Mouse (Mus musculus) liver, postnatal 0 days (tissue): Measurements from ENCODE around the gene Kcna5. TPM values are rescaled to one million over a fixed set of nuclear protein-coding genes. Genes with fewer than 3 reads are reported as not detected.

Experiments used
- ATAC-seq: fragments of 200-750 bp; cut with Nextera tagmentation; 2 replicates; pipeline ENCODE4 v1.8.0; 2017; ENCODE audit warnings: mild to moderate bottlenecking, moderate library complexity
- DNase-seq: peaks from one replicate; pipeline ENCODE4 v3.0.0-alpha.2; 2016
- H3K27ac ChIP-seq: fragments of 300-500 bp; sonication (generic); 2 replicates; pipeline ENCODE4 v1.5.1; 2014; ENCODE audit warnings: antibody characterized with exemption, moderate library complexity, mild to moderate bottlenecking, low read depth
- H3K27me3 ChIP-seq: fragments of 300-500 bp; sonication (generic); 2 replicates; pipeline ENCODE4 v1.6.1; 2014; ENCODE audit warnings: low read length, control low read depth, mixed read lengths; ENCODE audit not compliant: insufficient read depth
- H3K36me3 ChIP-seq: fragments of 300-500 bp; sonication (generic); replicated peaks from 2 replicates; pipeline ENCODE4 v1.6.1; 2014; ENCODE audit warnings: mild to moderate bottlenecking, control low read depth, low read length, moderate library complexity, mixed read lengths; ENCODE audit not compliant: insufficient read depth
- H3K4me1 ChIP-seq: fragments of 300-500 bp; sonication (generic); 2 replicates; pipeline ENCODE4 v1.6.1; 2014; ENCODE audit warnings: antibody characterized with exemption, mild to moderate bottlenecking, control low read depth; ENCODE audit not compliant: insufficient read depth
- H3K4me2 ChIP-seq: fragments of 300-500 bp; sonication (generic); 2 replicates; pipeline ENCODE4 v1.6.1; 2014; ENCODE audit warnings: low read depth, mild to moderate bottlenecking, low read length, moderate library complexity, mixed read lengths
- H3K4me3 ChIP-seq: fragments of 300-500 bp; sonication (generic); 2 replicates; pipeline ENCODE4 v1.5.1; 2014; ENCODE audit warnings: low read depth, low read length
- H3K9ac ChIP-seq: fragments of 300-500 bp; sonication (generic); replicated peaks from 2 replicates; pipeline ENCODE4 v1.6.1; 2014; ENCODE audit warnings: mild to moderate bottlenecking, moderate library complexity
- H3K9me3 ChIP-seq: fragments of 300-500 bp; sonication (generic); 2 replicates; pipeline ENCODE4 v1.6.1; 2016; ENCODE audit warnings: mild to moderate bottlenecking, control low read depth, low read length, mixed read lengths
- CTCF ChIP-seq: sonication (generic); IDR thresholded peaks from 2 replicates; pipeline ENCODE4 v1.5.1; 2016; ENCODE audit warnings: antibody characterized with exemption, low read depth
- EP300 ChIP-seq: IDR thresholded peaks from 2 replicates; pipeline ENCODE4 v1.6.1; 2016; ENCODE audit warnings: antibody characterized with exemption, low read depth, mild to moderate bottlenecking
- WGBS: fragments of 180-500 bp; shearing (Covaris S2); extraction: QIAGEN DNeasy Blood & Tissue Kit; methylation state at CpG from one replicate; pipeline ENCODE4 v1.1.7; 2014; ENCODE audit not compliant: insufficient replicate concordance; 5-methylcytosine and 5-hydroxymethylcytosine counted together
- polyA plus RNA-seq: library from polyadenylated mRNA; unstranded; fragments of >200 nt; fragmentation: Nextera tagmentation; extraction: Ambion mirVana; gene quantifications from 2 replicates; pipeline ENCODE4 v1.2.1, GENCODE M21; 2015

Gene Kcna5
- polyA plus RNA-seq, 1 experiment from 2014 or later, result 0.09 TPM

- H3K4me3 ChIP-seq, result no peak overlapping the region
- no peak overlapping the region for H3K27ac ChIP-seq
- TF ChIP-seq EP300 (no peak), CTCF (no peak)
- 43% methylated on average over 4 of the region's 4 CpGs for WGBS
- H3K9ac ChIP-seq, result no peak overlapping the region
- H3K36me3 ChIP-seq, result no peaks in the 10 kb centered on the region
- H3K9me3 ChIP-seq, result no peaks in the 10 kb centered on the region
- ATAC-seq (no peak), DNase-seq (no peak)
- no peak overlapping the region for H3K4me2 ChIP-seq
- no peaks in the 10 kb centered on the region for H3K4me1 ChIP-seq
- no peaks in the 10 kb centered on the region for H3K27me3 ChIP-seq
Observed at GRCm38 (mm10) chr6:126484887-126485286, 50.3 kb downstream of the Kcna5 start.

GRCm38 (mm10) chr6:126483264-126483867 lies 51.8 kb downstream of the Kcna5 start:
- ATAC-seq (no peak), DNase-seq (no peak)
- Histone ChIP-seq H3K4me1 (no peaks in the 10 kb centered on the region), H3K27ac (no peak overlapping the region), H3K9ac (no peak overlapping the region), H3K4me2 (no peak overlapping the region), H3K9me3 (no peaks in the 10 kb centered on the region), H3K36me3 (no peaks in the 10 kb centered on the region), H3K4me3 (no peak overlapping the region), H3K27me3 (no peaks in the 10 kb centered on the region)
- WGBS, result 65% methylated on average over 11 of the region's 11 CpGs
- TF ChIP-seq EP300 (no peak), CTCF (no peak)

Other genes starting within 250 kb of the Kcna5 start
- not detected in 2 replicates for gene Kcna1, start 111.0 kb upstream of the Kcna5 start, polyA plus RNA-seq
- 0.05 TPM in 1 of 2 replicates, not detected in the other for gene Kcna6, start 205.3 kb upstream of the Kcna5 start, polyA plus RNA-seq